Mouse (Mus musculus) intestine, embryonic 15.5 days (tissue): ENCODE measurements around the gene Ankrd65. TPM values are rescaled to one million over a fixed set of nuclear protein-coding genes. Genes with fewer than 3 reads are reported as not detected.

Experiments
- ATAC-seq: fragments of 200-750 bp; cut with Nextera tagmentation; 2 replicates; pipeline ENCODE4 v1.8.0; 2017; ENCODE audit warnings: moderate TSS enrichment, moderate library complexity
- H3K27ac ChIP-seq: fragments of 300-500 bp; sonication (generic); 2 replicates; pipeline ENCODE4 v1.5.1; 2015; ENCODE audit warnings: mild to moderate bottlenecking, inconsistent platforms
- H3K27me3 ChIP-seq: fragments of 300-500 bp; sonication (generic); replicated peaks from 2 replicates; pipeline ENCODE4 v1.6.1; 2015; ENCODE audit warnings: inconsistent platforms
- H3K36me3 ChIP-seq: fragments of 300-500 bp; sonication (generic); 2 replicates; pipeline ENCODE4 v1.6.1; 2015; ENCODE audit warnings: inconsistent platforms
- H3K4me1 ChIP-seq: fragments of 300-500 bp; sonication (generic); replicated peaks from 2 replicates; pipeline ENCODE4 v1.6.1; 2015; ENCODE audit warnings: inconsistent platforms
- H3K4me2 ChIP-seq: fragments of 300-500 bp; sonication (generic); replicated peaks from 2 replicates; pipeline ENCODE4 v1.6.1; 2015; ENCODE audit warnings: mild to moderate bottlenecking, inconsistent platforms
- H3K4me3 ChIP-seq: fragments of 300-500 bp; sonication (generic); replicated peaks from 2 replicates; pipeline ENCODE4 v1.5.1; 2015; ENCODE audit warnings: inconsistent platforms
- H3K9ac ChIP-seq: fragments of 300-500 bp; sonication (generic); 2 replicates; pipeline ENCODE4 v1.6.1; 2015; ENCODE audit warnings: inconsistent platforms
- H3K9me3 ChIP-seq: fragments of 300-500 bp; sonication (generic); 2 replicates; pipeline ENCODE4 v1.6.1; 2016; ENCODE audit warnings: inconsistent platforms
- WGBS: fragments of 180-500 bp; shearing (Covaris S2); methylation state at CpG from one replicate; pipeline ENCODE4 v1.1.7; 2015; 5-methylcytosine and 5-hydroxymethylcytosine counted together
- polyA plus RNA-seq: library from polyadenylated mRNA; unstranded; fragments of >200 nt; fragmentation: Nextera tagmentation; extraction: Ambion mirVana; gene quantifications from 2 replicates; pipeline ENCODE4 v1.2.1, GENCODE M21; 2015

The Ankrd65 gene
- polyA plus RNA-seq, 1 experiment from 2014 or later: not detected

DNA sequence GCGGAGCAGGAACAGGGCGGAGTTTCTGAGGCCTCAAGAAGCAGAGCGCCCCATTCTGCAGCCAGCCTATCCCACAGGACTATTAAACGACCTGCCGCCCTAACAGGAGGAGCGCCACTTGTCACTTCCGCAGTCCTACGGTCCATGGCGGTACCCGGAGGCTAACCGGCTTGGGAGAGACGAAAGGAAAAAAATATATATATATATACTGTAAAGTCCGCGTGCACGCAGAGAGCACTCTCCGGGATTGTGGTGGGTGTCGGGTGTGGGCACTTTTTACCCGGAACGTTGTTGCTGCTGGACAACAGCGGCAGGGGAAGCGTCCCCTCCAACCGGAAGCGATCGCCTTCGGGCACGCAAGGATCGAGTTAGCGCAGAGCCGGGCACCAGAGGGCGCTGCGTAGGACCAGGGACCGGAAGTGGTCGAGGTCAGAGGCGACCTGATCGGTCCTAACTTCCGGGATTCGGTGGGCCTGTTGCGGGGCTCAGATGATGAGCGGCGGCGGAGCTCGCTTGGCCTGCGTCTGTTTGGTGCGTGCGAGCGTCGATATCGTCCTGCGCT, 41.0 kb downstream of the Ankrd65 start, which contains the start of gene Aurkaip1:
Gene Aurkaip1, plus strand, starts transcription at position 68 of the 562 bp plus-strand sequence.
- Histone ChIP-seq H3K9ac (peak within 1 kb of the TSS; percentile 77), H3K27ac (peak within 1 kb of the TSS; percentile 91), H3K4me3 (peak within 1 kb of the TSS; percentile 67), H3K4me2 (peak within 1 kb of the TSS; percentile 85), H3K36me3 (peaks cover 14% of the 10 kb centered on the region; the same call in 1 of the 2 replicates), H3K4me1 (peaks cover 21% of the 10 kb centered on the region), H3K27me3 (no peaks in the 10 kb centered on the region), H3K9me3 (no peaks in the 10 kb centered on the region)
- peak; percentile 98 for ATAC-seq
- WGBS: under 1% methylated on average over 49 of the region's 49 CpGs

- peak overlapping the region; percentile 67 for H3K4me3 ChIP-seq
- peaks cover 11% of the 10 kb centered on the region; the same call in 1 of the 2 replicates for H3K36me3 ChIP-seq
- H3K4me2 ChIP-seq: peak overlapping the region; percentile 85
- WGBS: under 1% methylated on average over 25 of the region's 25 CpGs
- no peaks in the 10 kb centered on the region for H3K27me3 ChIP-seq
- H3K27ac ChIP-seq: peak overlapping the region; percentile 91
- peak overlapping the region; percentile 77 for H3K9ac ChIP-seq
- H3K9me3 ChIP-seq: no peaks in the 10 kb centered on the region
- ATAC-seq: no peak; the same call in 1 of the 2 replicates
- peaks cover 21% of the 10 kb centered on the region for H3K4me1 ChIP-seq
These were observed 41.6 kb downstream of the Ankrd65 start for GRCm38 (mm10) chr4:155831831-155832230.

- Histone ChIP-seq H3K4me1 (peaks cover 21% of the 10 kb centered on the region), H3K27me3 (no peaks in the 10 kb centered on the region), H3K9ac (peak overlapping the region; percentile 77), H3K4me2 (peak overlapping the region; percentile 85), H3K36me3 (peaks cover 10% of the 10 kb centered on the region; the same call in 1 of the 2 replicates), H3K9me3 (no peaks in the 10 kb centered on the region), H3K4me3 (peak overlapping the region; percentile 67), H3K27ac (peak overlapping the region; percentile 91; the same call in 1 of the 2 replicates)
- WGBS: 55% methylated on average over 10 of the region's 10 CpGs
- no peak for ATAC-seq
These were observed 42.1 kb downstream of the Ankrd65 start for GRCm38 (mm10) chr4:155832321-155832720.

DNA sequence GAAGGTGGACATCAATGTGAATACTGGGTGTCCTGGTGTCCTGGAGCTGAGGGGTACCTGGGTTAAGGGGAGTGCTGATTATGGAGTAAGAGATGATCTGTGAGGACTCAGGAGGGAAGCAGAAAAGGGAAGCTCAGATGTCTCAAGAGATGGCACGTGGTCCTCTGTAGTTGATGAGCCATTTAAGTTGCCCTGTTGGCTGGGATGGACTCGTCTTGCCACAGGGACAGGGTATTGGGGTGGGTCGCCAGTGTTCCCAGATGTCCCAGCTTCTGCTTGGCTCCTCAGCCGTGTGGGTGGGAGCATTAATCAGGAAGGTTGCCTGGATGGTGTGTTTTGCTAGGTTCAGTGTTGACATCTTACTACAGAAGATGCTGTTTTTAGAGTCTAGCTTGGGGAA, 43.0 kb downstream of the Ankrd65 start:
- no peak for ATAC-seq
- H3K27ac ChIP-seq: no peak overlapping the region
- 86% methylated on average over 4 of the region's 4 CpGs for WGBS
- peaks cover 29% of the 10 kb centered on the region for H3K4me1 ChIP-seq
- H3K9ac ChIP-seq: 0 out of 2 replicates have a peak overlapping the region, but pooled peaks have one; percentile 13
- no peak overlapping the region for H3K4me2 ChIP-seq
- no peak overlapping the region for H3K4me3 ChIP-seq
- H3K36me3 ChIP-seq: peaks cover 6% of the 10 kb centered on the region; the same call in 1 of the 2 replicates
- no peaks in the 10 kb centered on the region for H3K9me3 ChIP-seq
- H3K27me3 ChIP-seq: no peaks in the 10 kb centered on the region

DNA sequence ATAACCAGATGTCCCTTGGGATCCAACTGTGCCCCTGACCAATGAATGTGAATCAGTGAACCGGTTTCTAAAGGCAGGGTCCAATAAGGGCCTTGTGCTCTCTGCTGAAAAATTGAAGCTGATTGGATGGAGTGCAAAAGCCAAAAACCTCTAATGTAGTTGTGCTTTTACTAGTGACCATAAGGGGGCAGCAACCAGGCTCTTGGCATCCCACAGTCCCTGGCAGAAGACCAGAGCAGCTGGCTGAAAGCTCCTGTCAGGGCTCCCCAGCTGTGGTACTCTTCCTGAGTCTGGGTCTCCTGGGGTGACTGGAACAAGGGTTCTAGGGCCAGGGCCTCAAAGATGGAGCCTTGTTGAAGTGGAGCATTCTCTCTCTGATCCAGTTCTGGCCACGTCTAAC, 43.6 kb downstream of the Ankrd65 start:
- H3K9ac ChIP-seq: no peak overlapping the region
- H3K36me3 ChIP-seq: peaks cover 6% of the 10 kb centered on the region; the same call in 1 of the 2 replicates
- no peak overlapping the region for H3K4me3 ChIP-seq
- peaks cover 29% of the 10 kb centered on the region for H3K4me1 ChIP-seq
- H3K4me2 ChIP-seq: 0 out of 2 replicates have a peak overlapping the region, but pooled peaks have one; percentile 11
- no peaks in the 10 kb centered on the region for H3K27me3 ChIP-seq
- peak; percentile 9; the same call in 1 of the 2 replicates for ATAC-seq
- WGBS: 19% methylated on average over 2 of the region's 2 CpGs
- H3K27ac ChIP-seq: peak overlapping the region; percentile 66
- no peaks in the 10 kb centered on the region for H3K9me3 ChIP-seq

DNA sequence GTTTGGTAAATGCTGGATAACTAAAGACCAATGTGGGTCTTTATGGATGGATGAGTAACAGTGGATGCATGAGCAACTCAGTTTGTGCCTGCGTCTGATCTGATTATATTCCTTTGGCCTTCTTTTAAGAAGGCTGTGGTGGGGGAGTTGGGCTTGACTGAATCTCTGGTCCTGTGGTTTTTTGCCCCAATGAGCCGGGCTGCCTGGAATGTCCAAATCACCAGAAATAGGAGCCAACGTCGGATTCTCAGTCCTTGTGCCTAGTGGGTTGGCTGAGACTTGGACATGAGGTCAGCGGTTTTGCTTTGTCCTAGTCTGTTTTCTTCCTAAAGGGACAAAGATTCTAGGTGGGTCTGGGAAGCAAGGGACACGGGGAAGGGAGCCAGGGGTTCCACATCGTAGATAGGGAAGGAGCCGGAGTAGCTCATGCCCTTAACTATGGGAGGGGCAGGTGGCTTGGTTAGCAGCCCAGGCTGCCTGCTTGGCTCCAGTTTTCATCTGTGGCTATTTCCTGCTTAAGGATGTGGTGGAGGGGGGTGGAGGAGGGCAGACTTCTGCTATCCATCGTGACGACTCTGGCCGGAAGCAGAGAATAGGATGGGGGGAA, 47.3 kb downstream of the Ankrd65 start:
- peak overlapping the region; percentile 12; the same call in 1 of the 2 replicates for H3K4me2 ChIP-seq
- no peak overlapping the region for H3K4me3 ChIP-seq
- peaks cover 6% of the 10 kb centered on the region; the same call in 1 of the 2 replicates for H3K36me3 ChIP-seq
- H3K9ac ChIP-seq: no peak overlapping the region
- H3K4me1 ChIP-seq: peaks cover 48% of the 10 kb centered on the region
- WGBS: 60% methylated on average over 11 of the region's 11 CpGs
- ATAC-seq: no peak
- peak overlapping the region; percentile 89 for H3K27ac ChIP-seq
- H3K27me3 ChIP-seq: no peaks in the 10 kb centered on the region
- no peaks in the 10 kb centered on the region for H3K9me3 ChIP-seq

DNA sequence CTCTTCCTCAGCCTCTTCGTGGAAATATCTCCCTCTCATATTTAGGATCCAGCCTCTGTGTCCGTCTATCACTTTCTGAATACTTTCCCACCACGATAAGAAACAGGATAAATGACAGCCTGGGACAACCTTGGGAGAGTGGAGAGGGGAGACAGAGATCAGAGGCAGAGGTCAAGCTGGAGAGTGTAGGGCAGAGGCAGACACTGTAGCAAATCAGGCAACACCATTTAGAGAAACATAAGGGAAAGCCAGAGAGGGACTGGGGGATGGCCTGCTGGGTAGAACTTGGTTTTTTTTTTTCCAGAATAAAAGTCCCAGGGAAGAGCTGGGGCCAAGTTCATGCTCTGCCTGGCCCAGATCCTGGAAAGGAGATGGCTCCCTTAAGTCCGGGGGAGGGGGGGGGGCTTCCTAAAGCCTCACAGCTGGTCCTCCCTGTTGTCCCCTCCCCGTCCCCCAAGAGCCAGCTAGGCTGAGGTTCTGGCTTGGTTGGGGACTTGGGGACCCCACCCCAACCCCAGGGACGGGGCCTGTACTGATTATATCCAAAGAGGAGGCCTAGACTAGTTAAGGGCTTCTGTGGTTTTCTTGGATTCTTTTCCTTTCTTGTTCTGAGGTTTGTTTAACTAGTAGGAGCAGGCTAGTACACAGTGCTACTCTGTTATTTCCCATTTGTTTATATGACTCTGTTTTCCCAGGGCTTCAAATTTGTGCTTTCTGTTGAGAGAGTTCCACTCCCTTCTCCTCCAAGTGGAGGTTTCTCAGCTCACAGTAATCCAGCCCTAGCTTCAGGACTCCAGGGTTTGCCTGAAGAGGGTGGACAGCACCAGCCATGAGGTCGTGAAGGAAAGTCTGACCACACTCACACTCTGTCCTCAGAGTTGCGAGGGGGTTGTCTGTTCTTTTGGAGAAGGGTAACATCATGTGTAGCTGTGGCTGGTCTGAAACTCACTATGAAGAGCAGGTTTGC, 48.2 kb downstream of the Ankrd65 start:
- Histone ChIP-seq H3K9ac (no peak overlapping the region), H3K4me1 (peaks cover 38% of the 10 kb centered on the region), H3K27me3 (no peaks in the 10 kb centered on the region), H3K9me3 (no peaks in the 10 kb centered on the region), H3K4me3 (no peak overlapping the region), H3K36me3 (0 out of 2 replicates have a peak, but pooled peaks cover 4% of the 10 kb centered on the region), H3K4me2 (peak overlapping the region; percentile 12; the same call in 1 of the 2 replicates), H3K27ac (peak overlapping the region; percentile 89)
- ATAC-seq: no peak
- WGBS: 38% methylated on average over 8 of the region's 8 CpGs

GRCm38 (mm10) chr4:155839483-155839910, 49.3 kb downstream of the Ankrd65 start, which contains the start of gene Mxra8:
Mxra8 (plus strand) TSS chr4:155839680.
- H3K4me1 ChIP-seq: peaks cover 33% of the 10 kb centered on the region
- peak within 1 kb of the TSS; percentile 89 for H3K27ac ChIP-seq
- no peaks in the 10 kb centered on the region for H3K9me3 ChIP-seq
- peak; percentile 82 for ATAC-seq
- peak within 1 kb of the TSS; percentile 50 for H3K4me3 ChIP-seq
- peak within 1 kb of the TSS; percentile 54 for H3K9ac ChIP-seq
- H3K4me2 ChIP-seq: peak within 1 kb of the TSS; percentile 86
- no peaks in the 10 kb centered on the region for H3K27me3 ChIP-seq
- WGBS: 10% methylated on average over 16 of the region's 16 CpGs
- H3K36me3 ChIP-seq: 0 out of 2 replicates have a peak, but pooled peaks cover 4% of the 10 kb centered on the region

GRCm38 (mm10) chr4:155840076-155841002, 50.1 kb downstream of the Ankrd65 start:
- peak overlapping the region; percentile 89 for H3K27ac ChIP-seq
- peak overlapping the region; percentile 54 for H3K9ac ChIP-seq
- ATAC-seq: peak; percentile 21
- peaks cover 33% of the 10 kb centered on the region for H3K4me1 ChIP-seq
- no peaks in the 10 kb centered on the region for H3K27me3 ChIP-seq
- 0 out of 2 replicates have a peak, but pooled peaks cover 4% of the 10 kb centered on the region for H3K36me3 ChIP-seq
- peak overlapping the region; percentile 50 for H3K4me3 ChIP-seq
- WGBS: 12% methylated on average over 8 of the region's 8 CpGs
- H3K4me2 ChIP-seq: peak overlapping the region; percentile 86
- H3K9me3 ChIP-seq: no peaks in the 10 kb centered on the region

GRCm38 (mm10) chr4:155841003-155841454, 50.8 kb downstream of the Ankrd65 start:
- H3K27me3 ChIP-seq: no peaks in the 10 kb centered on the region
- peak overlapping the region; percentile 89 for H3K27ac ChIP-seq
- peak; percentile 73 for ATAC-seq
- H3K9ac ChIP-seq: peak overlapping the region; percentile 54
- H3K4me3 ChIP-seq: peak overlapping the region; percentile 50
- under 1% methylated on average over 32 of the region's 32 CpGs for WGBS
- peak overlapping the region; percentile 86 for H3K4me2 ChIP-seq
- 0 out of 2 replicates have a peak, but pooled peaks cover 4% of the 10 kb centered on the region for H3K36me3 ChIP-seq
- H3K9me3 ChIP-seq: no peaks in the 10 kb centered on the region
- H3K4me1 ChIP-seq: peaks cover 33% of the 10 kb centered on the region
